Mouse (Mus musculus) cerebellum, postnatal 10 days (tissue): ENCODE measurements at regions not wholly inside any gene's neighbourhood (a gene's known extent, or its start where the extent isn't known, plus 50 kb on each side); places are given as distances from the start of the nearest gene placed in this dataset.
A peak's percentile ranks its signal among the peaks of the same experiment; 100 is the strongest.

Experiments
- DNase-seq, 2 experiments: peaks; one replicate each; pipeline ENCODE4 v3.0.0; 2021; ENCODE audit warnings: mixed read lengths in 2 of 2

- DNase-seq: peak; percentile 77 to 81
These were observed 136.5 kb upstream of the Dap start for GRCm38 (mm10) chr15:31087607-31088006.

GRCm38 (mm10) chr15:31091916-31092570 lies 132.1 kb upstream of the Dap start:
- peak; percentile 88 to 89 for DNase-seq

- DNase-seq: no peak
These were observed 127.9 kb upstream of the Dap start for GRCm38 (mm10) chr15:31096206-31096605.

DNA sequence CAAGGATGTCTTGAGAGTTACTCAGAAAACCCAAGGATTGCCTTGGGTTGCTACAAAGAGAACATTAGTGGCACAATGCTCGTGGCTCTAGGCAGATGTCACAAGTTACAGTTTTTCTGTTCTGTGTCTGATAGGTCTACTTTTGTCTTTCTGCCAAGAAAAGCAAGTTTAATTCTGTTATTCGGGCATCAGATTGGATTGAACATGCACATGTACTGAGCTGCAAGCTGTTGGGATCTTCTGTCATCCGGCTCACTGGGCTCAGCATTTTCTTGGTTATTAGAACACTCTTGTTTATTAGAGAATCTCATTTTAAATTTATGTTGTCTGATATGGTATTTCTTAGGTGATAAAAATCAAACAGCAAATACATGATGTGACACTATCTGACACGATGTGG lies 126.8 kb upstream of the Dap start:
- no peak for DNase-seq

GRCm38 (mm10) chr15:31104743-31105142 lies 119.4 kb upstream of the Dap start:
- no peak for DNase-seq

GRCm38 (mm10) chr15:31106907-31107306 lies 117.2 kb upstream of the Dap start:
- peak; percentile 31 to 52 for DNase-seq

DNA sequence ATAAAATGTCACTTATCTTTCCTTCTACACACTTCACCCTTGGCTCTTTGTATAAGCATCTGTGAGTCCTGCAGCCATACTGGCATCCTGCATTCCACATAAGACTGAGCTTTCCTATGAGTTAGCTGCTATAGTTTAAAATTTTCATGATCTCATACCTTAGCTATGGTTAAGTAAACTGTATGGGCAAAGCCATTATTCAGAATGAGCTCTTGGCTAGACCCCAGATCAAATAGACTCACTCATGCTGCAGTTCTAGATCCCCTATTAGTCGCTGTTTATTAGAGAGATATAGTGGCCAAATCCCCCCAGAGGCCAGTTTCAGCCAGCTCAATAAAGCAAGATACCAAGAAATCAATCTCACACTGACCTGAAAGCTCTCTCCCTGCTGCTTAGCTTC lies 110.9 kb upstream of the Dap start:
- no peak for DNase-seq

- peak in 1 of 2 experiments; percentile 36 for DNase-seq
These were observed 106.8 kb upstream of the Dap start for GRCm38 (mm10) chr15:31117338-31117737.

DNA sequence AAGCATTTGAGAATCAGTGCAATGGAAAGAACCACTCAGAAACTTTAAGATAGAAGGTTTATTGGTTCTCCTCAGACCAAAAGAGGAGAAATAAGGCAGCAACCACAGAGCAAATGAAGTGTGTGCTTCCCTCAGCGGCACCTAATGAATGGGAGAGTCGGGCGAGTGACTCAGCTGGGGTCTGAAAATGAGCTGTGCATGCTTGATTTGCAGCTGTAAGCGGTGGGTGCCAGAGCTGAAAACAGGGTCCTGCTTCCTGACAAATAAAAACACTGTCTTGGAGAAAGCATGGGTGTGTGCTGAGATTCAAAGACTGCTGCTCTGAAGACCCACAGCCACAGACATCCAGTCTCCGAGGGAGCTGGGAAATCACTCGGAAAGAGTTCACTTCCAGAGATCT lies 104.0 kb upstream of the Dap start:
- no peak for DNase-seq

- DNase-seq: no peak
These were observed 98.3 kb upstream of the Dap start for GRCm38 (mm10) chr15:31125784-31126183.

- DNase-seq: no peak
These were observed 97.1 kb upstream of the Dap start for GRCm38 (mm10) chr15:31126999-31127398.

- no peak for DNase-seq
These were observed 89.2 kb upstream of the Dap start for GRCm38 (mm10) chr15:31134891-31135290.

- DNase-seq: no peak
These were observed 85.5 kb upstream of the Dap start for GRCm38 (mm10) chr15:31138637-31139036.

- DNase-seq: peak; percentile 26 to 30
These were observed 82.4 kb upstream of the Dap start for GRCm38 (mm10) chr15:31141750-31142149.

DNA sequence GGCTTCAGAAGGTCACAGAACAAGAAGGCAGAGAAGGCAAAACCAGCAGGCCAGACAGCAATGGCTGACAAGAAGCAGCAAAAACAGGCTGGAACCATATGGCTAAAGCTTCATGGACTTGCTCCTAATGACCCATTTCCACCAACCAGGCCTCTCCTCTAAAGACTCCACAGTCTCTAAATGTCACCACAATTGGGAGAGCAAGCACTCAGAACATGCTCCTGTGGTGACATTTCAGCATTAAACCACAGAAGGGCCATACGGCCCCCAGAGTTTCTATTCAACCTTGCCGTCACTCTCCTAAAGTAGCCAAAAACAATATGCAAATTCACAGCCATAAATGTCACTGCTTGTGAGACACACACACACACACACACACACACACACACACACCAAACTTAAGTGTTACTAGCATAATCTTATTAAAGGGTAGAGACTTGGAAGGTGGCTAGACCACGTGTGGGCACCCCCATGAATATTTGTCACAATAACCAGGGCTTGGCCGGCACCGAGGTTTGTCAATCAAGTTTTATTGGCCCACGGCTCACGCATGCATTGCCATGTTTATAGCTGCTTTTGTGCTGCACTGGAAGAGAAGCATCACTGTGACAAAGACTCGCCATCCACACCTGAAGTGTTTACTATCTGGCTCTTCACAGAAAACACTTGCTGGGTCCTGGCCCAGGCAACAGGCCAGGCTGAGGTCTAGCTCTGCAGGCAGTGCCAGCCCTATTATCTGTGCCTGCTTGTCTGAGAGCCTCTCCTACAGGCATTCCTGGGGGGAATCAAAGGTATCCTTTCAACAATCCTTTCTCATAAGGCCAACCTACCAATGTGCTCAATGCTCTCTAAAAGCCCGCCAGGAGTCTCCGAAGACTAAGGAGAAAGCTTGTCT lies 75.6 kb upstream of the Dap start:
- DNase-seq: peak; percentile 59 to 72

DNA sequence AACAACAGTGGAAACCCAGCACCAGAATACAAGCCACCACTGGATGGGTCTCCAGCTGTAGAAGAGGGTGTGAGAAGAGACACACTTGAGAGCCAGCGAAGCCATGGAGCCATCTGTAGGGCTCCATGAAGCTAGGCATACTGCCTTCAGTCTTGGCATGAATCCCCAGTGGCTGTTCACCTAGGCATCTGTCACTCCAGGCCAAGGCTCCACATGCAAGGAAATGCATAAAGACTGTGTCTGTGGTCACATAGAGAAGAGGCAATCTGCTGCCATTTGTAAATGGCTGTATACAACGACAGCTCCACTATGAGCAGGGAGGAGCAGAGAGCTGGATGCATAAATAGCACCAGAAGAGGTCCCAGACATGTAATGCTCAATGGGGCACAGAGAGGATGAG lies 74.3 kb upstream of the Dap start:
- peak; percentile 79 to 82 for DNase-seq

- peak; percentile 84 to 89 for DNase-seq
These were observed 73.3 kb upstream of the Dap start for GRCm38 (mm10) chr15:31150546-31151471.

GRCm38 (mm10) chr15:31155141-31155540 lies 69.0 kb upstream of the Dap start:
- DNase-seq: peak; percentile 26 to 27

DNA sequence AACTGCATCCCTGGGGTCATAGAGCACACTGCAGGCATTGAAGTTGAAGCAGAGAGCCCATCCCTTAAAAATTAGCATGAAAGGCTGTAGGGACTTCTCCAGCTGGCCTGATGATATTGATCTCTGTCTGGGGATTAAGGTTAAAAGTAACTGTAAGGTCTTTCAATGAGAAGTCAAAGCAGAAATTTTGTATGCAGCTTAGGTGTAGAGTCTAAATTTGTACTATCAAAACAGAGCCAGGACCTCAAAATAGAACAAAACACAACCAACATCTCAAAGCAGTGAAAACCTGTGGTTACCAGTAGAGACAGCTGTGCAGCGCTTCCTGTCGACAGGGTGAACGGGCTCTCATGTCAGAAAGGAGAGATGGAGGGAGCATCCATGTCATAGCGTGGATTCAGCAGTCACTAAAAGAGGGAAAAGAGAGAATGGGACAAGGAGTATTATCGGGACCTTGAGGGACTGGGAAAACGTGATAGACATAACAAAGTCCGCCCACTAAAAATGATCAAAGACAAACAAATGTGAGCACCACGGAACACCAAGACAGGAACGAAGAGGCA lies 57.5 kb upstream of the Dap start:
- no peak for DNase-seq

- DNase-seq: no peak
These were observed 56.6 kb upstream of the Dap start for GRCm38 (mm10) chr15:31167506-31167905.

DNA sequence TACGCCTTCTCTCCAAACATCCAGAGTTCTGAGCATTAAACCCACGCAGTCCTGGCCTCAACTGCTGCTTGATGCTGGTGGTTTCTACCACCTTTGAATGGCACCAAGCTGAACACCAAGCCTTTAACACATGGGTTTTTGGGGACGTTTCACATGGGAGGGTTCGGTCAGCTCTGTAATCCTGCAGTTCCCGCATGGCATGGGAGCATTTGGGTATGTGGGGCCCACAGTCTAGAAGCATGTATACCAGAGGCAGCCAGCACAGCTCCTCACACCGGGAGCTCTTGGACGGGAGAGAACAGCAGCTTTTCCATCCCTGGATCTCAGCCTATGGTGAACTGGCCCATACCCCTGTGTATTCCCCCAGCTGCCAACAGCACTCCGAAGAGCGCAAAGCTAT lies 55.9 kb upstream of the Dap start:
- DNase-seq: peak in 1 of 2 experiments; percentile 11

- no peak for DNase-seq
These were observed 50.6 kb upstream of the Dap start for GRCm38 (mm10) chr15:31173309-31174115.
